Mouse (Mus musculus) heart, adult 2 months (tissue): ENCODE results near the gene Catspere2.
"Not testable (repeated sequence)": the region's sequence is repeated elsewhere in the genome, so short reads cannot be mapped to it uniquely, and the experiment has no call there.

Experiments used
- CTCF ChIP-seq: fragments of 200-600 bp; IDR thresholded peaks from 2 replicates; pipeline ENCODE4 v1.8.1; 2022; ENCODE audit warnings: antibody characterized with exemption, mild to moderate bottlenecking, moderate library complexity
- EP300 ChIP-seq: fragments of 200-500 bp; IDR thresholded peaks from 2 replicates; pipeline ENCODE4 v1.6.1; 2011; ENCODE audit warnings: low read depth, low read length, control low read depth; ENCODE audit not compliant: insufficient read depth
- POLR2A ChIP-seq: fragments of 200-500 bp; IDR thresholded peaks from 2 replicates; pipeline ENCODE4 v1.6.1; 2011; ENCODE audit warnings: mild to moderate bottlenecking, low read depth, low read length, control low read depth; ENCODE audit not compliant: insufficient read depth

GRCm38 (mm10) chr1:178207856-178208255 lies 224.6 kb downstream of the Catspere2 start:
- not testable (repeated sequence) for TF ChIP-seq EP300, CTCF, POLR2A
